Mouse (Mus musculus) granulocyte monocyte progenitor cell, adult 5-6 weeks (primary cell): ENCODE results near the gene Gjc1. TPM values are rescaled to one million over a fixed set of nuclear protein-coding genes. Genes with fewer than 3 reads are reported as not detected.

Experiments
- ATAC-seq: replicated peaks from 2 replicates; pipeline ENCODE4 v1.8.0; 2016; ENCODE audit warnings: mild to moderate bottlenecking, moderate TSS enrichment, inconsistent platforms; ENCODE audit not compliant: poor library complexity, severe bottlenecking
- total RNA-seq, 2 experiments: library from RNA; stranded (forward) in 1 of 2; stranded (reverse) in 1 of 2; fragments of 200-712, 200-1000 nt in 1 of 2; fragments of >200 nt in 1 of 2; fragmentation: Nextera tagmentation in 1 of 2; gene quantifications; 2 replicates each; pipeline ENCODE4 v1.2.3; 2014 to 2017

Gene Gjc1
- total RNA-seq (2014; fragmentation: Nextera tagmentation) (not detected in 2 replicates), total RNA-seq (2017) (not detected in 2 replicates)

- ATAC-seq = 0 out of 2 replicates have a peak, but pooled peaks have one; percentile 20
Measured at GRCm38 (mm10) chr11:102819021-102819782, at the start of gene Gjc1. Gjc1 (minus strand) TSS chr11:102819700.

DNA sequence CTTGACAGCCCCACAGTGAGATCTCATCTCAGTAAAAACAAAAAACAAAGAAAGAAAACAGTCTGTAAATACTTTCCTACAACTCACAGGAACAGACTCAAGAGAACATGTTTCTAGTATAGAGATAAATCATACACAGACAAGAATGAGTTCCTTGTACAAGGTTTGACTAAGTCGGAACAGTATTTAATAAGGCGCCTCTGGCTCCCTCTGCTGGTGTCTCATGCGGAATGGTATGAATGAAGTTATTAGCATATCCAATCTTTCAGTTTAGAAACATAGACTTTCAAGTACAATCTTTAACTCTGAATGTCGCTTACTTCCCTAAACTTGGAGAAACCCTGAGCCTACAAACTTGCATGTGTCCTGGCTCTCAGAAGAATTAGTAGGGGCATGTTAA, 44.8 kb upstream of the Gjc1 start:
- no peak for ATAC-seq

GRCm38 (mm10) chr11:102859933-102860332, 40.4 kb upstream of the Gjc1 start:
- ATAC-seq = no peak

GRCm38 (mm10) chr11:102858951-102859350, 39.5 kb upstream of the Gjc1 start:
- ATAC-seq = no peak

DNA sequence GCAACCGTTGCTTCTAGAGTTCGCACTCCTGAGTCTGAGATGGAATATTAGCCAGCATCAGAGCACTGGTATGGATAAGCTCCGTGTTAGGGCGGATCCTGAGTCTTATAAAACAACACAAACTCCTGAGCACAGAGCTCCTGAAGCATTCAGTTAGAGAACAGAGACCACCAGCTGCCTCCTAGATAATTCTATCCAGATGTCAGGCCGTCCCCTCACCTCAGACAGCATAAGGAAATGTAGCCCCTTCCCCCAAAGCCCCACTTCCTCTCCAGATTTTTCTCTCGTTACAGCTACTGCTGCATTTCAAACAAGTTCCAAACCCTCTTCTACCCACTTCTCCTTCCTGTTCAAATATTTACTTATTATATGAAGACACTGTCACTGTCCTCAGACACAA, 36.4 kb upstream of the Gjc1 start:
- ATAC-seq = no peak

DNA sequence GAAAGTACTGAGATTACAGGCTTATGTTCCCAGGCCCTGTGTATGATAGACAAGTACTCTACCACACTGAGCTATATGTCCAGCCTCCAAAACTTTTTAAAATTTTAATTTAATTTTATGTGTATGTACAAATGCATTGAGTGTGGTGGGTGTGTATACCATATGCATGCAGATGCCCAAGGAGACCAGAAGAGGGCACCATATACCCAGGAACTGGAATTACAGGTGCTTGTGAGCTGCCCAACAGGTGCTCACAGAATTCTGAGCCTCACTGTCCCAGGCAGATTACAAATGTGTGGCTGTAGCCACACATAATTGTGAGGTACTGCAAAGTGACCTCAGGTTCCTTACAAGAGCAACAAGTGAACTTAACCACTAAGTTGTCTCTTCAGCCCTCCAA, 34.3 kb upstream of the Gjc1 start:
- 0 out of 2 replicates have a peak, but pooled peaks have one; percentile 27 for ATAC-seq

GRCm38 (mm10) chr11:102851883-102852282, 32.4 kb upstream of the Gjc1 start:
- peak; percentile 46; the same call in 1 of the 2 replicates for ATAC-seq

GRCm38 (mm10) chr11:102845926-102846325, 26.4 kb upstream of the Gjc1 start:
- ATAC-seq = no peak

DNA sequence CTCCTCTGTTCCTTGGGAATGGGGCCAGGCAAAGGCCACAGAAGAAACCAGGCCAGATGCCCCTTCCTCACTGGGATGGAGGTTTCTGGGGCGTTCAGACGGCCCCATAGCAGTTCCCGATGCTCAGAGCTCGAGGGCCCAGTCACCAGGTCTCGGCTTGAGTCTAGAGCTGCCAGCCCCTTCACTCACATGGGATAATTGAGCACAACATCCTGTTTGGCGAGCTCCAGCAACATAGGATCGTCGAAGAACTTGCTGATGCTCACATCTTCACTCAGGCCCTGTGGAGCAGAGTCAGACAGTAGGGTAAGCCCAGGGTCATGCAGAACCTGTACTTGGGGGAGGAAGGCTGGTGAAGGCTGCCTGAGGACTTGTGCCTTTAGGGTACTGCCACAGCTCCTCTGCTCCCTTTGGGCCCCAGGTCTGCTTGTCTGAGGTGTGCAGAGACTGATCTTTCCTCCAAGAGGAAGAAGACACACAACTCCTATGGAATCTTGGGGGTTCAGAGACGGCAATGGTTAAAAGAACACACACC, 19.2 kb upstream of the Gjc1 start:
- no peak for ATAC-seq

GRCm38 (mm10) chr11:102838126-102838525, 18.6 kb upstream of the Gjc1 start:
- no peak for ATAC-seq

DNA sequence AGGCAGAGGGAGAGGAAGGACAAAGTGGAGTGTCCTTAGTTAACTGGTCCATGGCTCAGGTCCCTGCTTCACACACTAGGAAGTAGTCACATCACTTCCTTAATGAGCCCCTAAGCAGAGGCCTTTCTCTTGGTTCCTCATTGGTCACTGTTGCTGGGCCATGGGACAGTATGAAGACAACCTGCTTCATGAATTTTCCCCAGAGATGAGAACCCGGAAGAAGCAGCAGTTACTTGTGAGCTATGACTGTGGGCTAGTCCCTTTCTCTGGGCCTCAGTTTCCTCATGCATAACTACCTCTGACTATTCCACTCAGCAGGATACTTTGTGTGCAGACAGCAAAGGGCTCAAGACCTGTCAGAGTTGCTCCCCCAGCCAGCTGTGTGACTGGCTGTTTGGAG, 17.9 kb upstream of the Gjc1 start:
- no peak for ATAC-seq

DNA sequence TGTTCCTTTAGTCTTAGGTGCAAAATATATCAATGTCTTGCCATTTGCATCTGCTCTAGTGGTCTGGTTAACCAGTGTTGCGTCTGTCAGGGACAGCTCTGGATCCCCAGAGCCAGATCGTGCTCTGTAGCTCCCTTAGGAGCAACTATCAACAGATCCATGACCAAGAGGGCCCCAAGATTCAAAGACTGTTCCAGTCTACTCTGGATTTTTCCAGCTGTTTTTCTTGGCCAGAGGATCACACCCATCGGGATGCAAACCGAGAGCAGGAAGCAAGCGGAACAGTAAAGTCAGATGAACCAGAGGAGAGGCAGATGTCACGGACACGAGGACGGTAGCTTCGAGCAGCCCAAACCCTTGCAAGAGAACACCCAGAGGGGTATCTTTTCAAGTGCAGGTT, 16.6 kb upstream of the Gjc1 start:
- no peak for ATAC-seq

- no peak for ATAC-seq
Measured at GRCm38 (mm10) chr11:102835549-102835948, 16.0 kb upstream of the Gjc1 start, which contains the start of gene Higd1b. Higd1b (plus strand) TSS chr11:102835849.

DNA sequence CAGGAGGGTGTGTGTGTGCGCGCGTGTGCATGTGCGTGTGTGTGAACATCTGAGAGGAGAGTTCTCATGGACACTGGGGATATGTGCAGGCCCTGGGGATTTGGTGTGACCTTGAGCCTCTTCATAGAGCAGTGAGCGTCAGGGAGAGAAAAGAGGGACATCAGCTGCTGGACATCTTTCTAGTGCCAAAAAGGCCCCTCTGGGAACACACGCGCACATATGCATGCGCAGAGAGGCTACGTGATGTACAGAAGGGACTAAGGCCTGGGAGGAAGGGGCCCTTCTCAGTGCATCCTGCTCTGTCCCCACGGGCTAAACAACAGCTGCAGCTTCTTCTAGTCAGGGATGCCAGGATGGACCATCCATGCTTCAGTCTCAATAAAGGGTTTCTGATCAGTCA, 14.7 kb upstream of the Gjc1 start:
- no peak for ATAC-seq

DNA sequence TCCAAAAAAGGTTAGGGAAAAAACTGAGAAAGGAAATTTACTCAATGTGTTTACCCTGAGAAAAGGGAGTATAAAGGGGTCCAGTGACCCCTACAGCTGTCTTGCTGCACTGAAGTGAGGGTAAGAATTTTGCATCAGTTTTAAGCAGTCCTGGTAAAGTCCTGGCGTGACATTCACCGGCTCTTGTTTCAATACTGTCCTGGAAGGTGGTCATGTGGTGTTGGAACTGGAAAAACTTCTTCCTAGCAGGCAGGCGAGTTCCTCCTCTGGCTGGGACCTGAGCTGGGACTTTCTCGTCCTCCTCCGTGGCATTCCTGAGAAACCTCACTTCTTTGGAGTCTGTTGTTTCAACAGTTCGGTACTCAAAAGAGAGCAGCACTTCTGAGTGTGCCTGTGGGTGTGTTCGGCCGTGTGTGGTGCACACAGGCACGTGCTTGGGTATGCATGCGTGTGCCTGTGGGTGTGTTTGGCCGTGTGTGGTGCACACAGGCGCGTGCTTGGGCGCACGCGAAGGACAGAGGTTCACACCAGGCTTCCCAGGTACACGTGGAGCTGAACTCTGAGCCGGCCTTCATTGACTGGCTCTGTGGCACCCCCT, 13.3 kb upstream of the Gjc1 start:
- no peak for ATAC-seq

GRCm38 (mm10) chr11:102830276-102830675, 10.8 kb upstream of the Gjc1 start:
- no peak for ATAC-seq

GRCm38 (mm10) chr11:102827097-102827496, 7.6 kb upstream of the Gjc1 start:
- ATAC-seq = no peak

DNA sequence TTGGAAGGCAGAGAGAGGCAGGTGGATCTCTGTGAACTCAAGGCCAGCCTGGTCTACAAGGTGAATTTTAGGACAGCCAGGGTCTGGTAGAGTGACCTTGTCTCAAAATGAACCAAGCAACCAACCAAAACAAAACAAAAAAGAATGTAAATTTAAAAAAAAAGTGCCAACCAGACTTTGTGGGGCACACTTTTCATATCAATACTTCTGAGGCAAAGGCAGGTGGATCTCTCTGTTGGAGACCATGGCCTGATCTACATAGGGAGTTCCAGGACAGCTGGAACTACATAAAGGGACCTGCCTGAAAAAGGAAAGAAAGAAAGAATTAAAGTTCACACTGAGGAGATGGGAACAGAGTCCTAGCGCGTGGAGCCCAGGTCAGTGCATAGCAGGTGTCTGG, 7.0 kb upstream of the Gjc1 start:
- no peak for ATAC-seq

DNA sequence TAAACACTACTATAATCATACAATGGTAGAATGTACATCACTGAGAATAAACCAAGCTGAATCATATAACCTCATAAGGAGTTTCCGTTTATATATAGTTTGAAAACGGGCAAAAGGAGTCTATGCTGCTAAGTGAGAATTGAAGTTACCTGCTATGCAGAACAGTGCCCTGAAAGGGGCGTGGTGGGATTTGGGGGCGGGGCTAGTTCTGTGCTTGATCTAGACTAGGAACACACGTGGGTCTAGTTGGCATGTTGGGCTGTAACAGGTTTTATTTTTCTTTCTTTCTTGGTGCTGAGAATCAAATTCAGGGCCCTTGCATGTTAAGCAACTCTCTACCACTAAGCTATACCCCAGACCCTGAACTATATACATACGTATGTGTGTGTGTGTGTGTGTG, 1.7 kb upstream of the Gjc1 start:
- no peak for ATAC-seq

DNA sequence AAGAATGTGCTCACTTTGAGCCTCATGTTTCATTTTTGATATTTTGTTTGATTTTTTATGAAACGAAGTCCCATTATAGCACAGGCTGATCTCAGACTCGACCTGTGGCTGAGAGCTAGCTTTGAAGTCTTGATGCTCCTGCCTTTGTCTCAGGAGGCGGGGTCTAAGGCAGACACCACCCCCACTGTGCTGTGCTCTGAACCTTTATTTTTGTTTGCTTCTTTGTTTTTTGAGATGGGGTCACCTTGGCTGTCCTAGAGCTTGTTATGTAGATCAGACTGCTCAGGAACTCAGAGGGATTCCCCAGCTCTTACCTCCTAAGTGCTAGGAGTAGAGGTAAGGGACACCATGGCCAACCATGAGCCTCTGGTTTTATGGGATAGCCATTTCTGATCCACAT, 932 bp upstream of the Gjc1 start:
- no peak for ATAC-seq

GRCm38 (mm10) chr11:102819783-102820385, 384 bp upstream of the Gjc1 start:
- no peak for ATAC-seq
